Mouse (Mus musculus) gastrocnemius, postnatal 4 days (tissue): ENCODE data around the gene Atg4b. TPM values are rescaled to one million over a fixed set of nuclear protein-coding genes. Genes with fewer than 3 reads are reported as not detected.

ENCODE experiments used
- DNase-seq, 2 experiments: peaks; one replicate each; pipeline ENCODE4 v3.0.0; 2021 to 2022; ENCODE audit warnings: low spot score in 2 of 2, mixed read lengths in 2 of 2
- long read RNA-seq, 2 experiments: library from polyadenylated mRNA; stranded (forward); transcript quantifications; one replicate each; pipeline ENCODE4 v2.0.0; 2021
- total RNA-seq, 2 experiments: library from RNA; stranded (reverse); gene quantifications; 2 replicates each; pipeline ENCODE4 v1.2.3; 2021

The Atg4b gene
- total RNA-seq = 10 to 100 TPM; 41.7 to 46.7 TPM
- long read RNA-seq, experiment 1, full-length matches to known transcripts = 16 of 28 reads
- long read RNA-seq, experiment 1, partial matches to known transcripts = 8 of 28 reads
- long read RNA-seq, experiment 1, other reads (novel, unspliced or antisense) = 4 of 28 reads
- long read RNA-seq, experiment 2, full-length matches to known transcripts = 13 of 28 reads
- long read RNA-seq, experiment 2, partial matches to known transcripts = 9 of 28 reads
- long read RNA-seq, experiment 2, other reads (novel, unspliced or antisense) = 6 of 28 reads

GRCm38 (mm10) chr1:93751290-93751689 is at the start of gene Atg4b:
Gene Atg4b (plus strand): TSS chr1:93751500.
- no peak for DNase-seq

GRCm38 (mm10) chr1:93702106-93702505 is 49.2 kb upstream of the Atg4b start:
- no peak for DNase-seq

GRCm38 (mm10) chr1:93703472-93704048 is 47.7 kb upstream of the Atg4b start:
- no peak for DNase-seq

GRCm38 (mm10) chr1:93704341-93704740 is 47.0 kb upstream of the Atg4b start:
- DNase-seq = no peak

- no peak for DNase-seq
These were observed 45.9 kb upstream of the Atg4b start for GRCm38 (mm10) chr1:93705389-93705788.

- no peak for DNase-seq
These were observed 35.1 kb upstream of the Atg4b start for GRCm38 (mm10) chr1:93716166-93716565.

- no peak for DNase-seq
These were observed 29.7 kb upstream of the Atg4b start for GRCm38 (mm10) chr1:93721557-93721956.

GRCm38 (mm10) chr1:93724623-93725022 is 26.7 kb upstream of the Atg4b start:
- DNase-seq = no peak

GRCm38 (mm10) chr1:93725665-93726064 is 25.6 kb upstream of the Atg4b start:
- no peak for DNase-seq

- no peak for DNase-seq
These were observed 25.2 kb upstream of the Atg4b start for GRCm38 (mm10) chr1:93726116-93726515.

- peak; percentile 41 to 54 for DNase-seq
These were observed 24.3 kb upstream of the Atg4b start for GRCm38 (mm10) chr1:93726974-93727373.

GRCm38 (mm10) chr1:93731103-93731502 is 20.2 kb upstream of the Atg4b start:
- DNase-seq = no peak

- DNase-seq = no peak
These were observed 19.4 kb upstream of the Atg4b start for GRCm38 (mm10) chr1:93731880-93732281.

GRCm38 (mm10) chr1:93735859-93736258 is 15.4 kb upstream of the Atg4b start:
- no peak for DNase-seq

GRCm38 (mm10) chr1:93737711-93738110 is 13.6 kb upstream of the Atg4b start:
- DNase-seq = no peak

- DNase-seq = no peak
These were observed 10.6 kb upstream of the Atg4b start for GRCm38 (mm10) chr1:93740671-93741070.

- DNase-seq = no peak
These were observed 9.3 kb upstream of the Atg4b start for GRCm38 (mm10) chr1:93741987-93742386.

- no peak for DNase-seq
These were observed 8.4 kb upstream of the Atg4b start for GRCm38 (mm10) chr1:93742910-93743309.

GRCm38 (mm10) chr1:93746179-93746578 is 5.1 kb upstream of the Atg4b start:
- no peak for DNase-seq

- no peak for DNase-seq
These were observed 2.8 kb upstream of the Atg4b start for GRCm38 (mm10) chr1:93748539-93748938.

- DNase-seq = peak in 1 of 2 experiments; percentile 53
These were observed 2.7 kb downstream of the Atg4b start for GRCm38 (mm10) chr1:93753911-93754572.

- DNase-seq = peak; percentile 83 to 92
These were observed 3.4 kb downstream of the Atg4b start, which contains the start of gene Thap4 for GRCm38 (mm10) chr1:93754573-93755290. Gene Thap4 (minus strand): TSS chr1:93754864.
